In the genomic region with DNA sequence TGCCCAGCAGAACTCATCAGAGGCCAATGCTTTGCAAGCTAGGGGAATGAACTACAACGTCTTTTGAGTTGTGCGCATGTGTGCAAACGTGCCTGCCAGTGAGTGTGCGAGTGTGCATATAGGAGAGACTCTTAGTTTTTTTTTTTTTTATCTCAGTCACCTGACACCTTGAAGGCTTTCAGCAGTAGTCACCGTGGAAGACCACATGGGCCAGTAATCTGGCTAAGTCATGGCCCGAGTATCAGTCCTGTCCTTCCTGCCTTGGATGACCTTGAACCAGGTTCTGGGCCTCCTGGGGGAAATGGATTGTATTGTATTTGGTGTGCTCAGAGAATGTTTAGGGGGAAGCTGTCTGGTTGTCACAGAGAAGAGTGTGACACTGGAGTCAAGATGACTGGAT, we compare ENCODE assay signal across 11 mouse cellular contexts.
"Had no signal": no experiment of that assay in that cellular context is flagged by ENCODE, and none has a peak within 500 bp of the region (broad histone marks: within the 10 kb centered on the region; RNA-seq: fewer than 3 reads in every experiment).

No protein-coding gene starts in this region.

- H3K4me1 ChIP-seq: midbrain, embryonic 12.5 days; neural tube, embryonic 13.5 days had no signal

- H3K9me3 ChIP-seq: limb, embryonic 13.5 days; midbrain, embryonic 12.5 days; neural tube, embryonic 13.5 days had no signal

- H3K9ac ChIP-seq: limb, embryonic 13.5 days; liver, embryonic 14.5 days; midbrain, embryonic 12.5 days; neural tube, embryonic 13.5 days had no signal

- H3K36me3 ChIP-seq: limb, embryonic 13.5 days; midbrain, embryonic 12.5 days; neural tube, embryonic 13.5 days had no signal

- H3K4me3 ChIP-seq: limb, embryonic 13.5 days; midbrain, embryonic 12.5 days; neural tube, embryonic 13.5 days had no signal

- DNase-seq: left cerebral cortex, postnatal 4 days; lung, adult 18-20 months; retina, postnatal 1 day; right cerebral cortex, postnatal 4 days; spleen, adult 18-20 months; thymus, postnatal 36 days had no signal

- H3K27ac ChIP-seq: limb, embryonic 13.5 days; liver, embryonic 14.5 days; midbrain, embryonic 12.5 days; neural tube, embryonic 13.5 days had no signal

- H3K4me2 ChIP-seq: limb, embryonic 13.5 days; midbrain, embryonic 12.5 days; neural tube, embryonic 13.5 days had no signal

- H3K27me3 ChIP-seq: limb, embryonic 13.5 days; midbrain, embryonic 12.5 days; neural tube, embryonic 13.5 days had no signal

- ATAC-seq: midbrain, embryonic 16.5 days had no signal
